Mouse (Mus musculus) common myeloid progenitor, adult 5-6 weeks (primary cell): ENCODE results near the gene Ank3. TPM values are rescaled to one million over a fixed set of nuclear protein-coding genes. Genes with fewer than 3 reads are reported as not detected.
A peak's percentile ranks its signal among the peaks of the same experiment; 100 is the strongest.

Experiments
- ATAC-seq: replicated peaks from 2 replicates; pipeline ENCODE4 v1.8.0; 2016; ENCODE audit warnings: low read depth, mild to moderate bottlenecking, moderate TSS enrichment, inconsistent platforms; ENCODE audit not compliant: poor library complexity, severe bottlenecking
- total RNA-seq: library from RNA; stranded (forward); fragments of 200-1000, 187-1606 nt; gene quantifications from 2 replicates; pipeline ENCODE4 v1.2.3, GENCODE M21; 2017

Gene Ank3
- total RNA-seq, 1 experiment from 2014 or later, result 0.50 TPM

DNA sequence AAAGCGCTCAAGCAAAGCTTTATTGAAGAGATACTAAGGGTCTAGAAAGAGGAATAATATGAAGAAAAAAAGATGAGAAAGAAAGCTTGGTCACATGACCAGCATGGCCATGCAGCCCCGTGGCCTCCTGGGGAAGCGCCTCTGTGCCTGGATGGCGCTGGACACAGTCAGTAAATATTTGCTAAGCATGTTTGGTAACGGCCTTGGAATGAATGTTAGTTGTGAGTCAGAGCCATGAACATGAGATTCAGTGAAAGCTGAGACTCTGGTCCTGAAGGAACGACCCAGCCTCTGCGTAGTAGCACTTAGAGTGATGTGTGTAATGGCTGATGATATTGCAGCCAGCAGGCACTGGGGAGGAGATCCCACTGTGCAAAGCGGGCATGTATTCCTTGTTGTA lies 531.9 kb downstream of the Ank3 start:
- no peak for ATAC-seq

DNA sequence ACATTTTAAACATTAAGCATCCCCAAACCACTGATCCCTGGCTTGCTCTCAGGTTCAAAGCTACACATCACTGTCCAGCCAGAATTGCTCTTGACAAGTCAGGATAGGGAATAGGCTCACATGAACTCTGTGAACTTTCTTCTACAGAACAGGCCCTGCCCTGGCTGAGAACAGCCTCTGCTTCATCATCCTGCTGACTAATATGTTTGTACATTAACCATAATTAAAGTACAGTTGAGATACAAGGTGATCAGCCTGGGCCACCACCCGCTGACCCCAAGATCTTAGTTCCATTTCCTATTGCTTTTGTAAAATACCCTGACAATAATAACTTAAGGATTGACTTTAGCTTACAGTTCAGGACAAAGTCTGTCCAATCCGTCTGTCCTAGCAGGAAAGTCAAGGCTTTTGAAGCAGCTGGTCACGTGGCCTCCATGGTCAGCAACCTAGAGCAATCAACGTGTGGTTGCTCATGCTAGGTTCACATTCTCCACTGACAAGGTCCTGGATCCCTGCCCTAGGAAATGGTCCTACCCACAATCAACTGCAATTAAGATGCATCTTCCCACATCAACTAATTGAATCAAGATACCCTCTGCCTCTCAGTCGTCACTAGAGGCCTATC lies 538.0 kb downstream of the Ank3 start:
- ATAC-seq, result no peak

DNA sequence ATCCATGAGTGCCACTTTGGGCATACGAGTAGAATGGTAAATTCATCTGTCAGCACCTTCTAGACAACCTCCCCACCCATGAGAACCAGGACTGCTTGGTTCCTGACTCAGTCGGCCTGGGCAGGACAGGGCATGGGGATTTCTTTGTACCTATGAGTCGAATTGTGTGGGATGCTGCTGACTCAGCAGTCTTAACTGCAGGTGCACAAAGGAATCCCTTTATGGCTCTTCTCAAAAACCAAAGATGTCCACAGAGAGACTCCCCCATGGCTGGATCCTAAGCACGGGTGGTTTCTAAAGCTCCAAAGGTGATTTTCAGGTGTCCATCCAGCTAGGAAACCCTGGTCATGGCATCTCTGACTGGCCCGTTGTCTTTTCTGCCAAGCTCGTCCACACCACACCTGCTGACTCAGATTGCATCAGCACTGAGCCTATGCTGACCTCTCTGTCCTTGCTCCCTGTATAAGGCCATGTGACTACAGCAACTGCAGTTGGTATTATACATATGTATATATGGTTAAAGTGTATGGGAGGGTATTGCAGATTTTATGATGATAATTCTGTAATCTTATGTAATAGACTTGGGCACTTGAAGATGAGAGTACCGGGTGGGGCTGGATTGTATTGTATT lies 538.8 kb downstream of the Ank3 start:
- ATAC-seq, result no peak

DNA sequence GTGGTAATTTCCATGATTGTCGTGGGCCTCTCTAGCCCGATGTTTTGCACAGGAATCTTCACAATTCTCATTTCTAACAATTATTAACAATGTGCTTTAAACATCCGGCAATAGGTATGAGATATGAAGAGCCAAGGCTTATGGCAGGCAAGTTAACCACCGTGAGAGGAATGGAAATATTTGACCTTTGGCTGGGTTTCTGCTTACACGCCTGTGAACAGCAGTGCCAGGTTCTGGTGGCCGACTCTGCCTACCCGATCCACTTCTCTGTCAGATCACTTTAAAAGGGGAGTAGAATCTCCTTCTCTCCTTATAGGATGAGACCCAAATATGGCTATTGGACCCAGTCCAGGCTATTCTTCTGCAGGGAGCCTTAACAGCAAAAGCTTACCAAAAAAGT lies 540.6 kb downstream of the Ank3 start:
- no peak for ATAC-seq

- ATAC-seq, result no peak
Measured at GRCm38 (mm10) chr10:69939966-69940365, 541.4 kb downstream of the Ank3 start.

GRCm38 (mm10) chr10:69941001-69941400 lies 542.4 kb downstream of the Ank3 start:
- no peak for ATAC-seq

GRCm38 (mm10) chr10:69944845-69945244 lies 546.3 kb downstream of the Ank3 start:
- ATAC-seq, result no peak

- no peak for ATAC-seq
Measured at GRCm38 (mm10) chr10:69945870-69946269, 547.3 kb downstream of the Ank3 start.

DNA sequence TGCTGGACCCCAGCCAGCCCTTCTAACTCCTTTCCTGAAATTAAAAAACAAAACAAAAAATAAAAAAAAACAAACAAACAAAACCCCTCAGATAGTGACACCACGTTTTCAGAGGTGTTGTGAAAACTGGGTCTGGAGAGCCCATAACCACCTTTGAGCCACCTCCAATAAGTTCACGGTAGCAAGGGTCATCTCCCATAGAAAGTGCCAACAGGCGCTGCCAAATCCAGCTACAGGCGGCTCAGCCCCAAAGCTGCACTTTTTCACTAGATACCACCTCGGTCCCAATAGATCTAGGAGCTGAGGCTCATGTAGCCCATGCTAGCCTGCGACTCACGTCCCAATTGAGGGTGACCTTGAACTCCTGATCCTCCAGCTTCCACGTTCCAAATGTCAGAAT lies 547.7 kb downstream of the Ank3 start:
- no peak for ATAC-seq

DNA sequence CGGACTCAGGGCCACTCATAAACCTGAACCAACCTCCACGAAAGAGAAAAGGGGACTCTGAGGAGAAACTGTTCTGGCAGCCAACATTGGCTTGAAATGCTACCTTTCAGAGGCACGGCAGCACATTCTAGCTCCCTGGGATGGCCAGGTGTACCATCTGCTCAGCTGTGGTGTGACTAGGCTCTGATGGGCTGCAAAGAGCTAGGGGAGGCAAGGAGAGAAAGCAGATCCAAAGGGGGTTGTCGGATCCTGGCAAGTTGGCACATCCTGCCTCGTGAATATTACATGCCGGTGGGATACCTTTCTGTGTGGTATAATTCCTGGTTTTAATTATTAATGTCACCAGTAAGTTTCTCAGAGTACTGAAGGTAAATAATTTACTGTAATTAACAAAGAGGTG lies 548.5 kb downstream of the Ank3 start:
- no peak for ATAC-seq

GRCm38 (mm10) chr10:69950236-69950918 lies 551.8 kb downstream of the Ank3 start:
- ATAC-seq, result no peak

DNA sequence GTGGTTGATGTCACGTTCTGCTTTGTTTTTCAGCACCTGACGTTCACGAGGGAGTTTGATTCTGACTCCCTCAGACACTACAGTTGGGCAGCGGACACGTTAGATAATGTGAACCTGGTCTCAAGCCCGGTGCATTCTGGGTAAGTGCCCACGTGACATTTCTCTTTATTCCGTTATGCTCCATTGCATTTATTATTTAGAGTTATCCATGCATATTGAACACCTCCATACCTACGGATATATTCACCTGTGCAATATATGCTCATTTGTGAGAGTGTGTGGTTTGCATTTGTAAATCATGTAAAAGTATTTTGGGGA lies 552.3 kb downstream of the Ank3 start:
- no peak for ATAC-seq

DNA sequence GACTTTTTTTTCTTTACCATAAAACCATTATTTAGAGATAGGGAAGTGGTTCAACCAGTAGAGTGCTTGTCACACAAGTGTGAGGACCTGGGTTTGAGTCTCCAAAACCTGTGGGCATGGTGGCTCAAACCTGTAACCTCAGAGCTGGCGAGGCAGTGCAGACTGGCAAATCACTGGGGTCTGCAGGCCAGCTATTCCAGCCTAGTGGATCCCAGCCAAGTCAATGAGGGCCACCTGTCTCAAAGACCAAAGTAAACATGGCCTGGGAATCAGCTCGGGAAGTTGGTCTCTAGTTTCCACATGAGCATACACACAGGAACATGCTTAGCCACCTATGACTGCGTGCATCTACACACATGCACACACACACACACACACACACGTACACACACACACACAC lies 552.9 kb downstream of the Ank3 start:
- ATAC-seq, result no peak

DNA sequence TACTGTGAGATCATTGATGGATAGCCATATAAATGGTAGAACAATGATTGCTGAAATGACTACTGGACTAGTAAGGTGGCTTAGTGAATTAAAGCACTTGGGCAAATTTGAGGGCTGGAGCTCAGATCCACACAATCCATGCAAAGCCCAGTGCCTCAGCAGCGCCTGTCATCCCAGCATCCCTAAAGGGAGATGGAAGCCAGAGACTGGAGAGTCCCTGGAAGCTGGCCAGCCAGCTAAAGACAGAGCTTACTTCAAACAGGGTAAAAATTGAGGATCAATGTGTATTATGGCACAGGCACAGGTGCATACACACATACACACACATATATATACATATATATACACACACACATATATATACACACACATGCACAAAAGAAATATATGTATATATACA lies 553.7 kb downstream of the Ank3 start:
- no peak for ATAC-seq

DNA sequence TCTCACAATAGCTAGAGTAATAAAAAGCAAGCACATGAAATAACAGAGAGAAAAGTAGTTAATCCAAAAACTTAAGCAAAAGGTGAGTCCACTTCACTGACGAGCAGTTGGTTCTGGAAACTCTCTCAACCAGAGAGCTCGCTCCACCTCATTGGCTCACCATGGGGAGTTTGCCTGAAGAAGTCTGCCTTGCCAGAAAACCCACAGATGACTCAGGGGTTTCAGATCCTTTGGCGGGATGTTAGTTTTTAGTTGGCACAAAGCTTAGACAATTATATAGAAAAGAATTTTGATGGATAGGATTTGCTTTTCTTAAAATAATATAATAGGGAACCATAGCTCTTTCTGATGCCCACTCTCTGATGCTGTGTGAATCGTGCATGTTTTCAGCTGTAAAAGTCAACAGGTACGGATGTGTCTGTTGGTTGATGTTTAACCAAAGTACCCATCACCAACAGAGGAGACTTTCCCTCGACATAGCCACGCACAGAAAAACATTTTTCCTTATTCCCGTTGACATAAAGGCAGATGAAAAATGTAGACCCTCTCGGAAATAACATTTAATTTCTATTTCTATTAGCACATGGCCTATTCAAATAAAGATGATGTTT lies 556.2 kb downstream of the Ank3 start:
- ATAC-seq, result no peak

DNA sequence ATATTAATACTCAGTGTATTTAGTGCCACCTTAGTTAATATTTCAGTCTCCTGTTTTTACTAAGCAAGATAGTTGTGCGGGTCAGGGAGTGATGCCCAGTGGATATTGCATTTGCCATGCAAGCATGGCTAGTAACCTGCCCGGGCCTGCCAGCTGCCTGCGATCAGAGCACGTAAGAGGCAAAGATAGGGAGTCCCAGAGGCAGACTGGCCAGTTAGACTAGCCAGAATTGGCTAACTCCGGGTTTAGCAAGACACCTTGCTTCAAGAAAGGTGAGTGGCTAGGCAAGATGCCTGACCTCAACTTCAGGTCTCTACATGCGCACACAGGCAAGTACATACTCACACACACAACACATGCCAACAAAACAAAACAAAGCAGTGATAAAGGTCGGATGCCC lies 563.7 kb downstream of the Ank3 start:
- ATAC-seq, result no peak

DNA sequence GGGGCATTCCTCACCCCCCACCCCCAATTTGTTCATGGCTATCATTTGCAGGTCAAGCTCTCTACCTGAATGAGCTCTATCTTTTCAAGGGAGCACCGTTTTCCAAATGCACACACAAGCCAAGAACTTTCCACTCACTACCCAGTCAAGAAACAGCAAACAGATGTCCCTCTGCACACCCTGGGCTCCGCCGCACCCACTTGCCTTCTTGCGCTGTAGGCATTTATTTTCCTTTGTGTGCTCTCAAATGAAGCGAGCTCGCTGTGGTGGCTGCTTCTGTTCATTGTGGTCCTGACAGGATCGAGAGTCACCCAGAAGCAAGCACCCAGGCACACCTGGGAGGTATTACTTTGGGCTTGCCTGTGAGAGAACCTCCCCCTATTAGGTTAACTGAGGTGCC lies 564.4 kb downstream of the Ank3 start:
- no peak for ATAC-seq

GRCm38 (mm10) chr10:69964611-69965010 lies 566.0 kb downstream of the Ank3 start:
- ATAC-seq, result peak; percentile 80

- ATAC-seq, result no peak
Measured at GRCm38 (mm10) chr10:69965085-69965484, 566.5 kb downstream of the Ank3 start.

GRCm38 (mm10) chr10:69967994-69968393 lies 569.4 kb downstream of the Ank3 start:
- no peak for ATAC-seq

GRCm38 (mm10) chr10:69979636-69980035 lies 581.1 kb downstream of the Ank3 start:
- ATAC-seq, result no peak
